Mouse (Mus musculus) cerebellum, adult 18-20 months (tissue): Measurements from ENCODE around the gene Raly.

Experiments
- DNase-seq, 2 experiments: peaks; one replicate each; pipeline ENCODE4 v3.0.0; 2021

Raly gene

GRCm38 (mm10) chr2:154785284-154785683 is 5.6 kb upstream of the Raly start:
- no peak for DNase-seq

GRCm38 (mm10) chr2:154786187-154786586 is 4.7 kb upstream of the Raly start:
- no peak for DNase-seq

GRCm38 (mm10) chr2:154786776-154787175 is 4.1 kb upstream of the Raly start:
- DNase-seq: no peak

GRCm38 (mm10) chr2:154789381-154789780 is 1.5 kb upstream of the Raly start:
- no peak for DNase-seq

- DNase-seq: peak in 1 of 2 experiments; percentile 22
These were observed 780 bp upstream of the Raly start for GRCm38 (mm10) chr2:154789977-154790655.

- peak; percentile 77 to 79 for DNase-seq
These were observed 1.1 kb downstream of the Raly start for GRCm38 (mm10) chr2:154791661-154792642.

- no peak for DNase-seq
These were observed 12.5 kb downstream of the Raly start for GRCm38 (mm10) chr2:154803372-154803771.

- no peak for DNase-seq
These were observed 12.9 kb downstream of the Raly start for GRCm38 (mm10) chr2:154803845-154804244.

- no peak for DNase-seq
These were observed 16.8 kb downstream of the Raly start for GRCm38 (mm10) chr2:154807689-154808088.

GRCm38 (mm10) chr2:154809107-154809762 is 18.3 kb downstream of the Raly start:
- DNase-seq: peak; percentile 34 to 42

GRCm38 (mm10) chr2:154810821-154811220 is 19.9 kb downstream of the Raly start:
- DNase-seq: no peak

- DNase-seq: no peak
These were observed 22.5 kb downstream of the Raly start for GRCm38 (mm10) chr2:154813426-154813825.

- DNase-seq: no peak
These were observed 26.2 kb downstream of the Raly start for GRCm38 (mm10) chr2:154817089-154817488.

GRCm38 (mm10) chr2:154817788-154818187 is 26.9 kb downstream of the Raly start:
- peak; percentile 50 to 62 for DNase-seq

- DNase-seq: no peak
These were observed 27.7 kb downstream of the Raly start for GRCm38 (mm10) chr2:154818599-154818998.

GRCm38 (mm10) chr2:154820346-154820745 is 29.4 kb downstream of the Raly start:
- DNase-seq: no peak

- no peak for DNase-seq
These were observed 35.2 kb downstream of the Raly start for GRCm38 (mm10) chr2:154826054-154826538.

- no peak for DNase-seq
These were observed 36.6 kb downstream of the Raly start for GRCm38 (mm10) chr2:154827521-154827920.

- DNase-seq: no peak
These were observed 41.6 kb downstream of the Raly start for GRCm38 (mm10) chr2:154832471-154832870.

GRCm38 (mm10) chr2:154834149-154834865 is 43.4 kb downstream of the Raly start:
- peak; percentile 65 to 74 for DNase-seq

GRCm38 (mm10) chr2:154836537-154836936 is 45.6 kb downstream of the Raly start:
- no peak for DNase-seq

GRCm38 (mm10) chr2:154848086-154848485 is 57.2 kb downstream of the Raly start:
- DNase-seq: peak in 1 of 2 experiments; percentile 35
